Mouse (Mus musculus): Measurements from ENCODE around the gene Mplkip.

Gene Mplkip

DNA sequence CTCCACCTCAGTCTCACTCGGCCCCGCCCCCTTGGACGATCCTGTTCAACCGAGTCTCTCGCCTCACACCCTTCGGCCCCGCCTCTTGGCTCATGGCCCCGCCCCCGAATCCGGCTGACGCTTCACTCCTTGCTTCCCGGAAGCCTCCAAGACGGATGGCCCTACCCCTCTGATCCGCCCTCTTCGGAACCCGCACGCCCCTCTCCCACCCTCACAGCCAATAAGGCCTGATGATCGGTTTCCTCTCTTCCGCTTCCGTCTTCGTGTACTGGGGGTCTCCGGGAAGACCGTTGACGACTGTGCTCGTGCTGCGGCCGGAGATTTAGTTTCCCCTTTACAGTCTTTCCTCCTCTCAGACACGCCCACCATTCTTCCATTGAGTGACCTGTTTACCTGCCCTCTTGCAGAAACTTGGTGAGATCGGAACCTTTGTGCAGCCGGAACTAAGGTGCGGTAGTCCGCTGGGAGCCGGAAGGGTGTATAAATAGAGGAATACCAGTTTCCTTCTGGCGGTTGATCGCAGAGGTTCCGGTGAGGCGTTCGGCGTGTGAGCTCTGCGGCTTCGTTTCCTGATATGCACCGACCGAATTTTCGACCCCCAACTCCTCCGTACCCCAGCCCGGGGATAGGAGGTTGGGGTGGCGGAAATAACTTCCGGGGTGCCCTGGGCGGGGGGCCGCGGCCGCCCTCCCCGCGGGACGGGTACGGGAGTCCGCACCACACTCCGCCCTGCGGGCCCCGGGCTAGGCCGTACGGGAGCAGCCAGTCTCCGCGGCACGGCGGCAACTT, at the start of gene Mplkip, which contains the start of gene Sugct:
Gene Mplkip (plus strand): TSS at position 282 of the 789 bp plus-strand sequence.
Gene Sugct (minus strand): TSS at position 643 of the 789 bp plus-strand sequence.
- DNase-seq (ENCODE audit: low read depth) = peak; percentile 100

DNA sequence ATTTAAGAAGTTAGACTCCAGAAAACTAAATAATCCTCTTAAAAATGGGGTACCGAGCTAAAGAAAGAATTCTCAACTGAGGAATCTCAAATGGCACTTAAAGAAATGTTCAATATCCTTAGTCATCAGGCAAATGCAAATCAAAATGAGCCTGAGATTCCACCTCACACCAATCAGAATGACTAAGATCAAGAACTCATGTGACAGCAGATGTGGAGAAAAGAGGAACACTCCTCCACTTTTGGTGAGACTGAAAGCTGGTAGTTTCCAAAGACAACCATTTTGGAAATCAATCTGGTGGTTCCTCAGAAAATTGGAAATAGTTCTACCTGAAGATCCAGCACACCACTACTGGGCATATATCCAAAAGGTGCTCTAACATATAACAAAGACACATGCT, 27.6 kb upstream of the Mplkip start:
- no peak for DNase-seq (ENCODE audit: low read depth)

GRCm38 (mm10) chr13:17671122-17671521, 23.9 kb upstream of the Mplkip start:
- no peak for DNase-seq (ENCODE audit: low read depth)

GRCm38 (mm10) chr13:17689461-17689860, 5.5 kb upstream of the Mplkip start:
- DNase-seq (ENCODE audit: low read depth) = no peak

- DNase-seq (ENCODE audit: low read depth) = no peak
These were observed 4.3 kb upstream of the Mplkip start for GRCm38 (mm10) chr13:17690686-17691085.

DNA sequence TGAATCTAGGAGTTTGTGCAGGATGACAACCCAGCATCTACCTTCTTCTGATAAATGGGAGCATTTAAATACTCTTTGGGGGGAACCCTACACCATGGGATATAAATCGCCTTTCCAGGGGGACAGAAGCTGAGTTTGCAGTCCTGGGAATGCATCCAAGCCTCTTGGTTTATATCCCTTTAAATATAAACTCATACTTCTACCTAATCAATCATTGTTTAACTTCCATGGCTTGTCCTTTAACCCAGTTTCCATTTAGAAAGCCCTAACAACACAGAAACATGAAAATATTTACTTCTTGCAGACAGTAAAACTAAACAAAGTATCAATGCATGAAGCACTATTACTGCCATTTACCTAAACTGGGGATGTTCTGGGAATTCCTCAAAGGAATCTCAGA, 3.6 kb upstream of the Mplkip start:
- DNase-seq (ENCODE audit: low read depth) = no peak

- DNase-seq (ENCODE audit: low read depth) = no peak
These were observed 1.2 kb upstream of the Mplkip start for GRCm38 (mm10) chr13:17693816-17694215.

GRCm38 (mm10) chr13:17694414-17694813, 578 bp upstream of the Mplkip start:
- DNase-seq (ENCODE audit: low read depth) = peak; percentile 19

DNA sequence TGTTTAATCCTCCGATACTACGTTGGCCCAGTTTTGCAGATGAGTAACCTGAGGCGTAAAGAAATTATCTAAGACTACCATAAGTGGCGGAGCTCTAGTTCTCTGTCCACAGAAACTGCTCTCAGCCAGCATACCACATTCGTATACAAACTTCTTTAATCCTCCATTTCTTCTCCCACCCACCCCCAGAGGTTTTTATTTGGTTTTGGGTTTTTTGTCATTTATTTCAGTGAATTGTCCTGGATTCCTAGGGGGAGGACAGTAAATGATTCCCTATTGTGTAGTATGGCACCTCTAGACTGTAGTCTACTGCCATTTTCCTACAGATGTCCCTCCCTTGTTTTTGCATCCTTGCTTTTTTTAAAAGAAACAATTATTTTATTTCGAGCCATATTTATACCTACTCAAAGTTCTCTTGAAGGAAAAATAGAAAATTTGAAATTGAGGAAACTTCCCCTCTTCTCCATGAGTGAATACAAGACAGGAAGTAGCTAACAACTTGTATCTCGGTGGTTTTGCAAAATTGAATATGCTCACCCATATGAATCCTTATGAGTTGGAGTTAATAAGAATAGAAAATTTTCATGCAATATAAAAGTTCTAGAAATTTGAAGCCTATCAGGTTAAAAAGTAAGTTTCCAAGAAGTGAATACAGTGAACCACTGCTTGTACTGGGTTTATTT, 1.0 kb downstream of the Mplkip start:
- DNase-seq (ENCODE audit: low read depth) = no peak

GRCm38 (mm10) chr13:17700090-17700715, 5.2 kb downstream of the Mplkip start:
- no peak for DNase-seq (ENCODE audit: low read depth)

GRCm38 (mm10) chr13:17701322-17701721, 6.3 kb downstream of the Mplkip start:
- no peak for DNase-seq (ENCODE audit: low read depth)

DNA sequence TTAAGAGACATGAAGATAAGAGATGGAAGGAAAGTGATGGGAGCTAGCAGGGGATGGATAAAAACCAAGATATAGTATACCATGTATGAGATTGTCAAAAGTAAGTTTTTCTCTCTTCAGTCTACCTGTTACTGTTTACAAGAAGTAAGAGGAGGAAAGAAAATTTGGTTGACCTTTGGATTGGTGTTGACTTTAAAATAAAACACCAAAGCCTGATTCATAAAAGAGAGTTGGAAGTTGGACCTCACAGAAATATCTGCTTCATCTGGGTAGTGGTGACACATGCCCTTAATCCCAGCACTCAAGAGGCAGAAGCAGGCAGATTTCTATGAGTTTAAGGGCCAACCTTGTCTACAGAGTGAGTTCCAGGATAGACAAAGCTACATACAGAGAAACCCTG, 7.3 kb downstream of the Mplkip start:
- DNase-seq (ENCODE audit: low read depth) = no peak

GRCm38 (mm10) chr13:17705188-17705826, 10.3 kb downstream of the Mplkip start:
- no peak for DNase-seq (ENCODE audit: low read depth)

DNA sequence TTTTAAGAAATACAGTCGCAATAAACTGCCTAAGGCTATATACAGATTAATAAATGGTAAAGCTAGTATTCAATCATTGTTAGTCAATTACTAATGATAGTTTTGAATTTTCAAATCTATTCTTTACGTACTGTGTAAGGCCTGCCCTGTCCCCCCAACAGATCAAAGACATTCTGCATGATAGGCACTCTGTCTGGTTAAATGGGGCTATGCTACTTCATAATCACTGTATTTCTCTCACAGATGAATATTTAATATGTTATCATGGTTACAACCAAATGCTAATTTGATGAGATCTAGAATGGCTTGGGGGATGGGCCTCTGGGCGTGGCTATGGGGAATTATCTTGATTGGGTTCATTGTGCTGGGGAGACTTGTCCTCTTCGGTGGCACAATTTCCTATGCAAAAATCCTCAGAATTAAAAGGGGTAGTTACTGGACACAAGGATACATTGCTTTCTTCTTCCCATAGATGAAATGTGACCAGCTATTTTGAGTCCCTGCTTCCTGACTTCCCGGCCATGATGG, 13.9 kb downstream of the Mplkip start:
- no peak for DNase-seq (ENCODE audit: low read depth)

GRCm38 (mm10) chr13:17717357-17717756, 22.4 kb downstream of the Mplkip start:
- DNase-seq (ENCODE audit: low read depth) = no peak

DNA sequence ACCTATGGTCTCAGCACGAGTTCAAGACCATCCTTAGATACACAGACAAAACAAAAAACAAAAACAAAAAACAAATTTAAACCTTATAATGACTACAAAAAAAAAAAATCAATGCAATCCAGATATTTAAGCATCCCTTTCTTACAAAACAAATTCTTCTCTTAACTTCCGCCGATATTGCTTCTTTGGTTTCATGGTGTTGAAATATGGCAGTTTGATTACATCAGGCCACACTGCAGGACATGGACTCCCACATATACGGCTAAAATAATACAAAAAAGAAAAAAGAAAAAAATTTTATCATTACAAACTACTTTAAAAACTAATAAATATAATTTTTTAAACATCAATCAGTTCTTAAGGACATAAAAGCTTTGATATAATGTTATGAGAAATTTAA, 32.9 kb downstream of the Mplkip start:
- DNase-seq (ENCODE audit: low read depth) = no peak

GRCm38 (mm10) chr13:17728798-17729197, 33.8 kb downstream of the Mplkip start:
- DNase-seq (ENCODE audit: low read depth) = no peak

Measured in c-Kit-positive CD71-negative TER-119-negative erythroid progenitor cells, embryonic 14.5 days (primary cell).